In genomic region chr5:89912359-89912758, GRCm38 (mm10) we compare ENCODE assay signal across 13 mouse cellular contexts.
"Had no signal": no experiment of that assay in that cellular context is flagged by ENCODE, and none has a peak within 500 bp of the region (broad histone marks: within the 10 kb centered on the region; RNA-seq: fewer than 3 reads in every experiment).

No protein-coding gene starts in this region.

- H3K4me1 ChIP-seq: kidney, embryonic 15.5 days; limb, embryonic 12.5 days had no signal

- H3K27ac ChIP-seq: kidney, embryonic 15.5 days; limb, embryonic 12.5 days; liver, embryonic 14.5 days had no signal

- H3K9me3 ChIP-seq: kidney, embryonic 15.5 days; limb, embryonic 12.5 days had no signal

- DNase-seq: kidney, adult 2 months; kidney, postnatal 25 days; layer of hippocampus, adult 9-11 months; layer of hippocampus, postnatal 36 days; liver; lung, adult 18-20 months; spleen, adult 18-20 months; thymus, adult 18-20 months; thymus, postnatal 14 days had no signal

- H3K4me3 ChIP-seq: kidney, embryonic 15.5 days; limb, embryonic 12.5 days had no signal

- H3K36me3 ChIP-seq: kidney, embryonic 15.5 days; limb, embryonic 12.5 days had no signal

- ATAC-seq: intestine, embryonic 16.5 days had no signal

- H3K27me3 ChIP-seq: kidney, embryonic 15.5 days; limb, embryonic 12.5 days had no signal

- H3K4me2 ChIP-seq: kidney, embryonic 15.5 days; limb, embryonic 12.5 days had no signal

- H3K9ac ChIP-seq: kidney, embryonic 15.5 days; limb, embryonic 12.5 days; liver, embryonic 14.5 days had no signal
